Mouse (Mus musculus) intestine, embryonic 14.5 days (tissue): ENCODE results near the gene Mlip. TPM values are rescaled to one million over a fixed set of nuclear protein-coding genes. Genes with fewer than 3 reads are reported as not detected.

Source experiments
- polyA plus RNA-seq: library from polyadenylated mRNA; unstranded; fragments of >200 nt; fragmentation: Nextera tagmentation; extraction: Ambion mirVana; gene quantifications from 2 replicates; pipeline ENCODE4 v1.2.1, GENCODE M21; 2014

The Mlip gene
- polyA plus RNA-seq, 1 experiment from 2014 or later, result 0.42 TPM

Other genes starting within 250 kb of the Mlip start
- gene Lrrc1, start 191.9 kb upstream of the Mlip start, polyA plus RNA-seq, result 14.2 and 14.6 TPM in 2 replicates